In genomic region chr11:54002761-54003717, GRCm38 (mm10) we compare ENCODE assay signal across 8 mouse cellular contexts. TPM values are rescaled to one million over a fixed set of nuclear protein-coding genes. Genes with fewer than 3 reads are reported as not detected.
DNase-seq lines count a peak whose midpoint lies in the region; ATAC-seq lines count a peak whose summit lies in the region.
"Not testable (repeated sequence)": the region's sequence is repeated elsewhere in the genome, so short reads cannot be mapped to it uniquely, and the experiment has no call there.

No protein-coding gene starts in this region.

- not testable (repeated sequence) for H3K4me1 ChIP-seq in limb, embryonic 11.5 days (ENCODE audit: control insufficient read depth, insufficient read depth, low read length); midbrain, embryonic 11.5 days (ENCODE audit: control insufficient read depth, insufficient read depth, low read length)

- not testable (repeated sequence) for H3K9me3 ChIP-seq in limb, embryonic 11.5 days (ENCODE audit: control insufficient read depth, low read length); midbrain, embryonic 11.5 days (ENCODE audit: control insufficient read depth, low read length)

- not testable (repeated sequence) for H3K36me3 ChIP-seq in limb, embryonic 11.5 days (ENCODE audit: control insufficient read depth, insufficient read depth, low read length); midbrain, embryonic 11.5 days (ENCODE audit: control insufficient read depth, insufficient read depth, low read length)

- H3K4me2 ChIP-seq in limb, embryonic 11.5 days (ENCODE audit: low read depth, severe bottlenecking); midbrain, embryonic 11.5 days: not testable (repeated sequence)

- not testable (repeated sequence) for H3K9ac ChIP-seq in limb, embryonic 11.5 days (ENCODE audit: low read length); midbrain, embryonic 11.5 days (ENCODE audit: low read length)

- not testable (repeated sequence) for H3K4me3 ChIP-seq in limb, embryonic 11.5 days (ENCODE audit: low read depth, low read length); midbrain, embryonic 11.5 days (ENCODE audit: low read depth, low read length)

- ATAC-seq in granulocyte monocyte progenitor cell, adult 5-6 weeks (replicated peaks; ENCODE audit: poor library complexity, severe bottlenecking) = peak; percentile 68
- not testable (repeated sequence) for ATAC-seq in limb, embryonic 11.5 days (ENCODE audit: insufficient number of reproducible peaks, low FRiP score, low TSS enrichment, low read depth)
- peak; percentile 48; the same call in 1 of the 2 replicates for ATAC-seq in midbrain, embryonic 11.5 days (ENCODE audit: low FRiP score)

- not testable (repeated sequence) for H3K27me3 ChIP-seq in limb, embryonic 11.5 days (ENCODE audit: control insufficient read depth, insufficient read depth, low read length); midbrain, embryonic 11.5 days (ENCODE audit: control insufficient read depth, insufficient read depth, low read length)

- DNase-seq in A20 (ENCODE audit: low read depth, low spot score) = peak; percentile 38
- DNase-seq in adrenal gland, postnatal 14 days = peak; percentile 75
- peak; percentile 64 for DNase-seq in embryo, embryonic 11.5 days (ENCODE audit: low read depth, low spot score)
- peak; percentile 83 for DNase-seq in kidney, adult 9 months
- peak; percentile 77 for DNase-seq in limb, embryonic 11.5 days (ENCODE audit: low spot score)
- DNase-seq in midbrain, embryonic 11.5 days (ENCODE audit: low spot score, missing footprints) = peak; percentile 90
- peak; percentile 76 for DNase-seq in skeletal muscle tissue, adult 2 months (ENCODE audit: low read depth, low spot score)

- not testable (repeated sequence) for H3K27ac ChIP-seq in limb, embryonic 11.5 days (replicated peaks; ENCODE audit: low read depth, low read length); midbrain, embryonic 11.5 days (ENCODE audit: low read depth, low read length)

- 39% methylated on average over 12 of the region's 12 CpGs for WGBS in limb, embryonic 11.5 days
- 51% methylated on average over 12 of the region's 12 CpGs for WGBS in midbrain, embryonic 11.5 days

RNA-seq across cellular contexts. Expression of gene Slc22a21, which starts 22.9 kb away (rescaled TPM):
- total RNA-seq in adrenal gland, postnatal 14 days (2021) = 4.6 and 5.7 TPM in 2 replicates
- 1.1 and 2.9 TPM in 2 replicates for total RNA-seq in granulocyte monocyte progenitor cell, adult 5-6 weeks (2014; fragmentation: Nextera tagmentation)
- 0.88 and 2.3 TPM in 2 replicates for total RNA-seq in granulocyte monocyte progenitor cell, adult 5-6 weeks (2017)
- polyA plus RNA-seq in limb, embryonic 11.5 days (2014; fragmentation: Nextera tagmentation; extraction: Ambion mirVana) = 2.6 and 2.9 TPM in 2 replicates
- polyA plus RNA-seq in midbrain, embryonic 11.5 days (2014; fragmentation: Nextera tagmentation; extraction: Ambion mirVana) = 2.5 and 2.9 TPM in 2 replicates

RNA-seq across cellular contexts. Expression of gene Slc22a4, which starts 24.9 kb away (rescaled TPM):
- total RNA-seq in adrenal gland, postnatal 14 days (2021) = 3.5 and 7.2 TPM in 2 replicates
- 20.0 and 36.7 TPM in 2 replicates for total RNA-seq in granulocyte monocyte progenitor cell, adult 5-6 weeks (2014; fragmentation: Nextera tagmentation)
- 19.6 and 21.0 TPM in 2 replicates for total RNA-seq in granulocyte monocyte progenitor cell, adult 5-6 weeks (2017)
- polyA plus RNA-seq in limb, embryonic 11.5 days (2014; fragmentation: Nextera tagmentation; extraction: Ambion mirVana) = 0.89 and 1.1 TPM in 2 replicates
- 1.4 and 1.5 TPM in 2 replicates for polyA plus RNA-seq in midbrain, embryonic 11.5 days (2014; fragmentation: Nextera tagmentation; extraction: Ambion mirVana)

Comparison
In these comparisons a context has a peak if more than half of its experiments do, and no peak if none do; other contexts are left out.
1. DNase-seq: peak in every context shown above with its lines; median percentile 90 in midbrain, embryonic 11.5 days; 83 in kidney, adult 9 months; 77 in limb, embryonic 11.5 days; 76 in skeletal muscle tissue, adult 2 months; 75 in adrenal gland, postnatal 14 days; 64 in embryo, embryonic 11.5 days; 38 in A20.